Mouse (Mus musculus) gastrocnemius, postnatal 4 days (tissue): ENCODE results near the gene Poc1a. TPM values are rescaled to one million over a fixed set of nuclear protein-coding genes. Genes with fewer than 3 reads are reported as not detected.

ENCODE experiments used
- DNase-seq, 2 experiments: peaks; one replicate each; pipeline ENCODE4 v3.0.0; 2021 to 2022; ENCODE audit warnings: low spot score in 2 of 2, mixed read lengths in 2 of 2
- total RNA-seq, 2 experiments: library from RNA; stranded (reverse); gene quantifications; 2 replicates each; pipeline ENCODE4 v1.2.3; 2021

The Poc1a gene
- total RNA-seq, 2 experiments from 2014 or later, result 5.4 to 5.8 TPM

GRCm38 (mm10) chr9:106328772-106329511, 48.1 kb downstream of the Poc1a start:
- DNase-seq, result no peak

GRCm38 (mm10) chr9:106332746-106333145, 51.9 kb downstream of the Poc1a start:
- no peak for DNase-seq

- DNase-seq, result no peak
Measured at GRCm38 (mm10) chr9:106337620-106338019, 56.8 kb downstream of the Poc1a start.

GRCm38 (mm10) chr9:106338462-106339172, 57.8 kb downstream of the Poc1a start:
- no peak for DNase-seq

- no peak for DNase-seq
Measured at GRCm38 (mm10) chr9:106339173-106339558, 58.3 kb downstream of the Poc1a start.

- no peak for DNase-seq
Measured at GRCm38 (mm10) chr9:106339730-106340129, 58.9 kb downstream of the Poc1a start.

- no peak for DNase-seq
Measured at GRCm38 (mm10) chr9:106340501-106341312, 59.8 kb downstream of the Poc1a start.

GRCm38 (mm10) chr9:106341313-106341686, 60.4 kb downstream of the Poc1a start:
- DNase-seq, result no peak

GRCm38 (mm10) chr9:106342573-106342972, 61.7 kb downstream of the Poc1a start:
- DNase-seq, result no peak

- DNase-seq, result peak; percentile 58 to 84
Measured at GRCm38 (mm10) chr9:106345167-106345566, 64.3 kb downstream of the Poc1a start.

GRCm38 (mm10) chr9:106345630-106346029, 64.8 kb downstream of the Poc1a start:
- DNase-seq, result no peak

- DNase-seq, result no peak
Measured at GRCm38 (mm10) chr9:106348281-106348680, 67.4 kb downstream of the Poc1a start.

- DNase-seq, result no peak
Measured at GRCm38 (mm10) chr9:106349075-106349474, 68.2 kb downstream of the Poc1a start.

GRCm38 (mm10) chr9:106351178-106351577, 70.3 kb downstream of the Poc1a start:
- DNase-seq, result no peak

GRCm38 (mm10) chr9:106353779-106354178, 72.9 kb downstream of the Poc1a start:
- no peak for DNase-seq

GRCm38 (mm10) chr9:106354810-106355209, 73.9 kb downstream of the Poc1a start:
- no peak for DNase-seq

GRCm38 (mm10) chr9:106355217-106355974, 74.5 kb downstream of the Poc1a start:
- DNase-seq, result no peak

GRCm38 (mm10) chr9:106355975-106356286, 75.1 kb downstream of the Poc1a start:
- DNase-seq, result no peak

GRCm38 (mm10) chr9:106356323-106356844, 75.5 kb downstream of the Poc1a start:
- no peak for DNase-seq

GRCm38 (mm10) chr9:106357167-106357566, 76.3 kb downstream of the Poc1a start:
- no peak for DNase-seq

- DNase-seq, result no peak
Measured at GRCm38 (mm10) chr9:106359297-106359696, 78.4 kb downstream of the Poc1a start.
